Mouse (Mus musculus) T-helper 1 cell (primary cell): Measurements from ENCODE around the gene Cbx6.
"Not testable (repeated sequence)": the region's sequence is repeated elsewhere in the genome, so short reads cannot be mapped to it uniquely, and the experiment has no call there.

Source experiments
- in situ Hi-C: fragments of 300-600 bp; cut with MboI, MseI; formaldehyde crosslinking; loops from one replicate; pipeline ENCODE4 v1.15.1; 2025; ENCODE audit warnings: high pct_unique_total_duplicates

Gene Cbx6

GRCm38 (mm10) chr15:79830388-79830787 lies 4.1 kb downstream of the Cbx6 start:
- in situ Hi-C loops = no loop called here

GRCm38 (mm10) chr15:79829431-79829830 lies 5.1 kb downstream of the Cbx6 start:
- in situ Hi-C loops = loop anchor here (5.0 kb wide), 1 partner anchor 93 kb away; no protein-coding TSS in a partner anchor

DNA sequence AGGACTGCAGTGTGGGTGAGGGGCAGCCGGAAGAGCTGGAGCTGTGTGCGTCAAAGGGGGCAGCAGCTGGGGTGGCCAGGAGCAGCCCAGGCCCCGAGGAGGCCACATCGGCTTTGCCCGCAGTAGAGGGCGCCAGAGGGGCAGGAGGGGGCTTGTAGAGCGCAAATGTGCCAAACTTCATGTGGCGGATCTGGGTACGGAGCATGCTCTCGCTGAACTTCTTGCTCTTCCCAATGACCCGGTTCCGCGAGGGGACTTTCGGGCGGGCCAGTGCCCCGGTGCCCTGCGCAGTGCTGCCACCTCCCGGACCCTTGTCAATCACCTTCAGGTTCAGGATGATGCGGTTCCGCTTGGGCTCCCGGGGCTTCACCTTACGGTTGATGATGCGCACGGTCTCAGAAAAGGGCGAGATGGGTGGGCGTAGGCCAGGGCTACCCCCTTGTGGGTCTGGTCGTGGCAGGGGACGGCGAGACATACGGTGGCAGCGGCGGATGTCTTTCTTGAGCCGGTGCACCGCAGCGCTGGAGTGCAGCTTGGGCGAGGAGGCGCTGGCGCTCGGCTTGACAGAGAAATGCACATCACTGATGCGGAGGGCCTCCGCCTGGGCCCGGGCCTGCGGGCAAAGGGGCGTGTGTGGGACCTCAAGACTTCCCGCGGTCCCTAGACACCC lies 6.0 kb downstream of the Cbx6 start:
- in situ Hi-C loops = loop anchor here (5.0 kb wide), 1 partner anchor 94 kb away; no protein-coding TSS in a partner anchor

DNA sequence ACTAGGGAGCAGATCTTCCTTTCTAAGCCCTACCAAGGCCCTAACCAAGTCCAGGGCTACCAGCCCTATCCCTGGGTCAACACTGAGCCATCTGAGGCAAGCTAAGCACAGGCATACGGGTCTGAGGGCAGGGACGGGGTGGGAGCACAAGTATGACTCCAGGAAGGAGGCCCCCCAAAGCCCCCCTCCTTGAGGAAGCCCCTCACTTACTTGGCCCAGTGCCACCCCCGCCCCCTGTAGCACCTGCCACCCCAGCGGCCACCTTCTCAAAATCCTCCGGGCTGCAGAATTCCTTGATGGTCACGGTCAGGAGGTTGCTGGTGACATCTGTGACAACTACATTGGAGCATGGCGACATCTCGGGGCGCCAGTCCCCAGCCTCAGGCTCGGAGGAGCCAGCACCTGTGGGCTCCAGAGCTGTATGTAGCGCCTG lies 6.7 kb downstream of the Cbx6 start:
- in situ Hi-C loops = loop anchor here (5.0 kb wide), 1 partner anchor 95 kb away; no protein-coding TSS in a partner anchor

- in situ Hi-C loops = loop anchor here (5.0 kb wide), 1 partner anchor 95 kb away; no protein-coding TSS in a partner anchor
These were observed 7.3 kb downstream of the Cbx6 start for GRCm38 (mm10) chr15:79827061-79827777.

DNA sequence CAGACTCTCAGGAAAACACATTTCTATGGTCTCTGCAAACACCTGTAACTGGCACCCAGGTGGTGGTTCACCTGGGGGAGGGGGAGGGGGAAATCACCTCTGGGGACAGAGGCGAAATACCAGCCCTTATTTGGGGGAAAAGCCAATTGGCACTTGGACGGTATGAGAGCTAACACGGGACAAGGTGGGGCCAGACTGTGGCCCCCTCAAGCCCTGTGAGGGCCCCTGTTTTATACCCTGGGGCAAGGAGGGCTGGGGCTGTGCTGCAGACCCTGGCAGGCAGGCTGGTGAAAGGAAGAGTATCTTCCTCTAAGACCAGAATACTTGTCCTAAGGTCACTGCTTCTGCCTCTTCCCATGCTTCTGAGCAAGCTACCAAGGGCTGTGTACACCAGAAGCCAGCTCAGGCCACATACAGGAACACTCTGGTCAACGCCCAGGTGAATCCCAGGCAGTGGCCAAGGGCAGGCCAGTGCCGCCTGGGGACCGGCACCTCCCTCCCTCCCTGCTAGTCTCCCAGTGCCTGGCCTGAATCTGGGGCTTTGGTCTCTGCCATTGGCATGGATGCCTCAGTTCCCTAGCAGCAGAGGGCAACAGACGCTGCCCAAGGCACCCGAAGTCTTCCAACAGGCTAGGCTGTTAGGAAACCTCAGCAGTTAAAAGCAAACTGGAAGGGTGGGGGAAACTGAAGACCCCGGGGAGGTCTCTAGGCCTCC lies 8.1 kb downstream of the Cbx6 start:
- in situ Hi-C loops = loop anchor here (5.0 kb wide), 1 partner anchor 96 kb away; no protein-coding TSS in a partner anchor

DNA sequence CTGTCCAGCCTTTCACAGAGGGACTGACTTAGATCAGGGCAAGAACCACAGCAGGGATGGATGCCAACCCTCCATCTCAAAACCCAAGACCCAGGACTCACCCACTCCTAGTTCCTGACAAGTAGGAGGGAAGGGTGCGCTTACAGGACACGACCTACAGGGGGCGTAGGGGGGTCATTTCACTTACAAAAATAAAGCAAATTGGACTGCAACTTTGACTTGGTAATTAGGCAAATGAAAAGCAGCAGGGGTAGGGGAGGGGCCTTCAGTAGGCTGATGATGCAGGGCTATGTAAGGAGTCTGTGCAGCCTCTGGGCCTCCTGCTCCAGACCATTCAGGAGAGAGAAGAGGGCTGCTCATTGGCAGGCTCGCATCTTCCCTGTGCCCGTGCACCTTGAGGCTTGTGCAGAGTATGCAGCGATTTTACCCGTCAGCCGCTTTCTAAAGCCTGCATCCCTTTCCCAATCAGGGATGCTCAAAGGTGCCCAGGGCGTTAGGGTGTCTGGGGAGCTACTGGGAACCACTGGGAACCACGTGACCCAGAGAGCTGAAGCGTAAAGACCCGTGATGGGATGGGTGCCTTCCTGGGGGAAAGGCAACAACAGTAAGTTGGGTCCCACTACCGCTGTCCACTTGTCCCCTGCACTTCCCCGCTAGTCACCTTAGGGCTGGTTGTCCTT lies 9.2 kb downstream of the Cbx6 start:
- in situ Hi-C loops = loop anchor here (5.0 kb wide), 1 partner anchor 97 kb away; no protein-coding TSS in a partner anchor

- in situ Hi-C loops = no loop called here
These were observed 10.8 kb downstream of the Cbx6 start for GRCm38 (mm10) chr15:79823588-79824280.

- in situ Hi-C loops = no loop called here
These were observed 12.0 kb downstream of the Cbx6 start for GRCm38 (mm10) chr15:79822265-79823199.

DNA sequence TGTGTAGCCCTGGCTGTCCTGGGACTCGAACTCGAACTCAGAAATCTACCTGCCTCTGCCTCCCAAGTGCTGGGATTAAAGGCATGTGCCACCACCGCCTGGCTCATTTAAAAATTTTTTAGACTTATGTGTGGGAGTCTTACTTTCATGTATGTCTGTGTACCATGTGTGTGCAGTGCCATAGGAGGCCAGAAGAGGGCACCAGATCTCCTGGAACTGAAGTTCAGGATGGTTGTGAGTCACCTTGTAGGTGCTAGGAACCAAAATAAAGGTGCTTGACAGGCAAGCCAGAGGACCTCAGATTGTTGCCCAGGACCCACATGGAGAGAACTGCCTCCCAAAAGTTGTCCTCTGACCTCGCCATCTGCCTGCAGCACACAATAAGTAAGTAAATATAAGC lies 16.2 kb downstream of the Cbx6 start:
- in situ Hi-C loops = no loop called here

DNA sequence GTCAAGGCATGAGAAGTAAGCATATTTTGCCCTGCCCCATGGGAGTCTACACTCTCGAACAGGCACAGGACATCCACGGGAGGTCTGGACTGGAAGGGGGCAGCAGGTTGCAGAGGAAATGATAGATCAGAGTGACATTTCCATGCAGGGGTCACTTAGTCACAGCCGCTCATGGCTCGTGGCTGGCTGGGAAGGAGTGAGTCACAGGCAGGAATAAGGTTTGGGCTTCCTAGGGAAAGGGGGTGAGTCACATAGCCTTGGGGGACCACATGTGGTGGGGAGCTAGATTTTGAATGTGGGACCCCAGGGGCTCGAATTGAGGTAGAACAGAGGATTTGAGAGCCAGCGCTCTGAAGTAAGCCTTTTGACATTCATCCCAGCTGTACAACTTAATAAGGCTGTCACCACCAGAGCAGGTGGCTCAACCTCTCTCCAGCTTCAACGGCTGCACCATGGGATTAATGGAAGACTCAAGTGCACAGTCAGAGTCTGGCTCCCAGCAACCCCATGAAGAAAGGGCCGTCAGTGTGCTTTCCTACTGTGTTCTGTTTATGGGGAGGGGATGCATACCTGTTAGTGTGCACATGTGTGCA lies 20.7 kb downstream of the Cbx6 start:
- in situ Hi-C loops = no loop called here

DNA sequence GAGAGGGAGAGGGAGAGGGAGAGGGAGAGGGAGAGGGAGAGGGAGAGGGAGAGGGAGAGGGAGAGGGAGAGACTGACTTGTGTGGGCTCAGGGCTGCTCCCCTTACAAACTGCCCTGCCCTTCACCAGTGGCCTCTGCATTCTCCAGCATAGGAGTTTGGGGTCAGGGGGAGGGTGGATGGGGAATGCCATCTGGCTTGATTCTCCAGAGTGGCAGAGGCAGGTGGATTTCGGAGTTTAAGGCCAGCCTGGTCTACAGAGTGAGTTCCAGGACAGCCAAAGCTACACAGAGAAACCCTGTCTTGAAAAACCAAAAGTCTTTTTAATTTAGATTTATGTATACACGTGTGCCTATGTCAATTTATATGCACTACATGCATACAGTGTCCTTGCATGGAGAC lies 21.6 kb downstream of the Cbx6 start:
- in situ Hi-C loops = not testable (repeated sequence)

DNA sequence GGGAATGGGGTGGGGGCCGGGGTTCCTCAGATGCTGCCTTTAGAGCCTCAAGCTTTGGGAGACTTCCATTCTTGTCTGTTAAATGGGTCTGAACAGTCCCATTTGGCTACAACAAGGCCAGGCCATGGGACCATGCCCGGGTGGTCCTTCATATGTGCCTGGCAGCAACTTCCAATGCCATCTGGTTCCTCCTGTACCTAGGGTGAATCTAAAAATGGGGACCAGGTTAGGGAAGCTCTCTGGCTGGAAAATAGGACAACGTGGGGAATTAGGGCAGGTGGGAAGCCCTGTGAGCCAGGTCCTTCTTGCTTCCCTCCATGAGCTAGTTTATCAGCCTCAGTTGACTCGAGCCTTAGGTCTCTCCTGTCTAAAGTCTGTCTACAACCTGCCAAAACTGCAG lies 23.5 kb downstream of the Cbx6 start:
- in situ Hi-C loops = no loop called here

DNA sequence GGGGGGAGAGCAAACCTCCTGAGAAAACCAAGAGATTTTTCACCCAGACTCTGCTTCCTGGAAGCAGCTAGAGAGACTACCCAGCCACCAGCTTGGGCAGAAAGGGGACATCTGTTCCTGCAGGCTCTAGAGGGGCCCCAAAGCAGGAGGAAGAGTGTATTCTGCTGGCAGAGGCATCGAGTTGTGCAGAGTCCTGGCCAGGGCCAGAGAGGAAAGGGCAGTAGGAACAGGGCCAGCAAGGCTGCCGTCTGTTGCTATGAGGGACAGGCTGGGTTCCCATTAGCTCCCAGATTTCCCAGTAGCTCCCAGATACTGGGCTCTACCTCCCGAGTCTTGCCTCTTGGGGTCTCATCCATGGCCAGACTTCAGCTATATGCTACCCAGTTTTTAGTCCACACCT lies 24.4 kb downstream of the Cbx6 start:
- in situ Hi-C loops = no loop called here

- in situ Hi-C loops = no loop called here
These were observed 25.8 kb downstream of the Cbx6 start for GRCm38 (mm10) chr15:79808658-79809057.

DNA sequence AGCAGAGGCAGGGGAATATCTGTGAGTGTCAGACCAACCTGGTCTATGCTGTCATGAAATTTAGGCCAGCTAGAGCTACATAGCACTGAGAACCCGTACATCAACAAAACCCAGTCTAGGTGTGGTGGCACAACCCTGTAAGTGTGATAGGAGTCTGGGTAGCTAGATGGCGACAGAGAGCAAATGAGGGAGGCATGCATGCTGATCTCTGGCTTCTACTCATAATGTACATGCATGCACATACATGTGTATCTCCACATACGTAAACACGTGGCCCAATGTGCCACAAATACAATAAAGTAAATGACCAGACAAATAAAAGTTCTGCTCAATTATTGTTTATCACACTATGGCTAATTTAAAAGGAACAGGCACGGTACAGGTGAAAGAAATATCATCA lies 26.4 kb downstream of the Cbx6 start:
- in situ Hi-C loops = no loop called here

DNA sequence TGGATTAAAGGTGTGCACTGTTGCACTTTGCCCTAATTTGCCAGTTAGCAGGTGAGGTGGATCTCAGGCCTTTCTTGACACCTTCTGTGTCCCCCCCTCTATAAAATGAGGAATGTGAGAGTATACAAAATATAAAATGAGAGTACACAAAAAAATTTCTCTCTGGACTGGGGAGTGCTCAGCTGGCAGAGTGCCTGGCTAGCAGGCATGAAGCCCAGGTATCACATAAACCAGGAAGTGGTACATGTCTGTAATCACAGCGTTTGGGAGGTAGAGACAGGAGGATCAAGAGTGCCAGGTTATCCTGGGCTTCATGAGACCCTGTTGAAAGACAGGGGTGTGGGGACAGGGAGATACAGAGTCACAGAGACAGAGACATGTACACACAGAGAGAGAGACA lies 27.4 kb downstream of the Cbx6 start:
- in situ Hi-C loops = no loop called here

- in situ Hi-C loops = no loop called here
These were observed 29.2 kb downstream of the Cbx6 start for GRCm38 (mm10) chr15:79805246-79805645.

DNA sequence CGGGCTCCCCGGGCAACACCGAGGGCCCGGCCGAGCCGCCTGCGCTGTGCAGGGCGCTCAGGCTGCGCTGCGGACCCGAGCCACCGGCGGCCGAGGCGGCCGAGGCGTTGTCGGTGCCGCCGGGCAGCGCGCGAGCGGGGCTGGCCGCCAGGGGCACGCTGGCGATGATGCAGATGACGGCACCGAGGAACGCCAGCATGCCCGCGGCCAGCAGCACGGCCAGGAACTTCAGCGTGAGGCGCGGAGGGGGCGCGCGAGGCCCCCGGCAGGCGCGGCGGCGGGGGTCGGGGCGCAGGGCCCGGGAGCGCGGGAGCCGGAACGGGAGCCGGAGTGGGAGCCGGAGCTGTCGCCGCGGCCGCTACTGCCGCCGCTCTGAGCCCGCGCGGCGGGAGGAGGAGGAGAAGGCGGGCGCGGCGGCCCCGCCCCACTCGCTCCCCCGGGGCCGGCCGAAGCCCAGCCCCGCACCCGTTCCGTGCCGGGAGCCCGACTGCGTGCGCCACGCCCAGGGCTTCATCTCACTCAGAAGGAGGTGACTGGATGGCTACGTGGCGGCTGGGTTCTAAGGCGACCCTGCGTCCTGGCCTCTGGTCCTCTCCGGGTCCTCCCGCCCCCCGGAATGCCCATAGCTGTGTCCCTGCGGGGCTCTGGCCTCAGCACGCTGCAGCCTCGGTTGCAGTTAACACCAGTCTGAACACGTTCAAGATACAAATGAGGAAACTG lies 30.0 kb downstream of the Cbx6 start, which contains the start of gene Nptxr:
Gene Nptxr, minus strand, starts transcription at position 415 of the 720 bp plus-strand sequence.
- in situ Hi-C loops = no loop called here
